Mouse (Mus musculus): Measurements from ENCODE around the gene Oxct2b. TPM values are rescaled to one million over a fixed set of nuclear protein-coding genes. Genes with fewer than 3 reads are reported as not detected.
"Not testable (repeated sequence)": the region's sequence is repeated elsewhere in the genome, so short reads cannot be mapped to it uniquely, and the experiment has no call there.

Oxct2b gene
- polyA plus RNA-seq, 1 experiment from 2014 or later: 0.13 TPM

- Histone ChIP-seq H3K27me3 (ENCODE audit: control insufficient read depth, insufficient read depth, low read length) (no peaks in the 10 kb centered on the region), H3K9ac (ENCODE audit: low read length) (no peak overlapping the region), H3K4me2 (ENCODE audit: low read depth, severe bottlenecking) (no peak overlapping the region), H3K36me3 (ENCODE audit: control insufficient read depth, insufficient read depth, low read length) (no peaks in the 10 kb centered on the region), H3K4me1 (ENCODE audit: control insufficient read depth, insufficient read depth, low read length) (no peaks in the 10 kb centered on the region), H3K9me3 (ENCODE audit: control insufficient read depth, low read length) (no peaks in the 10 kb centered on the region), H3K4me3 (ENCODE audit: low read depth, low read length) (no peak overlapping the region), H3K27ac (replicated peaks; ENCODE audit: low read depth, low read length) (no peak overlapping the region)
- no peak for ATAC-seq (ENCODE audit: insufficient number of reproducible peaks, low FRiP score, low TSS enrichment, low read depth)
- DNase-seq (ENCODE audit: low spot score): no peak
- 69% methylated on average over 2 of the region's 2 CpGs for WGBS
Observed at GRCm38 (mm10) chr4:123155427-123155826, 39.4 kb downstream of the Oxct2b start.

DNA sequence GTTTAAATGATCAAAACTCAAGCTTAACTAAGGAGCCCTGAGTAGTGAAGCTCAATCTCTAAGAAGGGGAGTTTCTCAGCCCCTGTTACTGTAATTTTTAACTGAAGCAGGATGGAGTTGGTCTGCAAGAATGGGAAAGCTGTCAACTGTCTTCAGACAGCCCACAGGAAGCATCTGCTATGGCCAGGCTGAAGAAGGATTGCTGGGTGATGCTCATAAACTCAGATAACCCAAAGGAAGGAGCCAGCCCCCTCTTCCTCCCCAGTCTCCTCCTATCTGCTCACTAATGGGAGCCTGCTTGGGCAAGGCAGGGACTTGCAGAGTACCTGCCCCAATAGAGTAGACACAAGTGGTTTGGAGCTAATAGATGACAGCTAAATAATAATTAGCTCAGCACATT, 39.8 kb downstream of the Oxct2b start:
- no peak for ATAC-seq (ENCODE audit: insufficient number of reproducible peaks, low FRiP score, low TSS enrichment, low read depth)
- Histone ChIP-seq H3K4me3 (ENCODE audit: low read depth, low read length) (no peak overlapping the region), H3K36me3 (ENCODE audit: control insufficient read depth, insufficient read depth, low read length) (no peaks in the 10 kb centered on the region), H3K9me3 (ENCODE audit: control insufficient read depth, low read length) (no peaks in the 10 kb centered on the region), H3K4me2 (ENCODE audit: low read depth, severe bottlenecking) (no peak overlapping the region), H3K27ac (replicated peaks; ENCODE audit: low read depth, low read length) (no peak overlapping the region), H3K4me1 (ENCODE audit: control insufficient read depth, insufficient read depth, low read length) (no peaks in the 10 kb centered on the region), H3K9ac (ENCODE audit: low read length) (no peak overlapping the region), H3K27me3 (ENCODE audit: control insufficient read depth, insufficient read depth, low read length) (no peaks in the 10 kb centered on the region)
- no peak for DNase-seq (ENCODE audit: low spot score)

DNA sequence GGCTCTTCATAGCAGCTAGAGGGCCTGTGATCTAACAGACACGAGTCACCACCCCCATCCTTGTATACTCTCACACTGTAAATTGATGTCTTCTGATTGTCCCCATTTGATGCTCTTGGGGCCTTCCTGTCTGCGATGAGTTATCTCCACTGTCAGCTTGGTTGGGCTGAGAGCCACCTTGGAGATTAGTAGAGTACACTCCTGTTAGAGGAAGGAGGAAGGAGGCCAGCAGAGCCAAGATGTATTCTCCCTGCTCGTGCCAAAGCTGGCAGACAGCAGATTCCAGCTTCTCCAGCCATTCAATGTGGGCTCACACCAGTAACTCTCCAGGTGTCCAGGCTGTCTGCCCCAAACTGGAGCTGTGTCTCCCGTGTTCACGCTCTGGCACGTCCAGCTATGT, 44.5 kb downstream of the Oxct2b start:
- Histone ChIP-seq H3K27me3 (ENCODE audit: control insufficient read depth, insufficient read depth, low read length) (0 out of 2 replicates have a peak, but pooled peaks cover 4% of the 10 kb centered on the region), H3K4me1 (ENCODE audit: control insufficient read depth, insufficient read depth, low read length) (no peaks in the 10 kb centered on the region), H3K4me2 (ENCODE audit: low read depth, severe bottlenecking) (no peak overlapping the region), H3K4me3 (ENCODE audit: low read depth, low read length) (no peak overlapping the region), H3K27ac (replicated peaks; ENCODE audit: low read depth, low read length) (no peak overlapping the region), H3K9ac (ENCODE audit: low read length) (no peak overlapping the region), H3K9me3 (ENCODE audit: control insufficient read depth, low read length) (no peaks in the 10 kb centered on the region), H3K36me3 (ENCODE audit: control insufficient read depth, insufficient read depth, low read length) (no peaks in the 10 kb centered on the region)
- DNase-seq (ENCODE audit: low spot score) (no peak), ATAC-seq (ENCODE audit: insufficient number of reproducible peaks, low FRiP score, low TSS enrichment, low read depth) (no peak)
- 82% methylated on average over 6 of the region's 6 CpGs for WGBS

- not testable (repeated sequence) for H3K4me1 ChIP-seq (ENCODE audit: control insufficient read depth, insufficient read depth, low read length); H3K4me3 ChIP-seq (ENCODE audit: low read depth, low read length); H3K9me3 ChIP-seq (ENCODE audit: control insufficient read depth, low read length); H3K27ac ChIP-seq (replicated peaks; ENCODE audit: low read depth, low read length); H3K9ac ChIP-seq (ENCODE audit: low read length); DNase-seq (ENCODE audit: low spot score); H3K27me3 ChIP-seq (ENCODE audit: control insufficient read depth, insufficient read depth, low read length); H3K36me3 ChIP-seq (ENCODE audit: control insufficient read depth, insufficient read depth, low read length); ATAC-seq (ENCODE audit: insufficient number of reproducible peaks, low FRiP score, low TSS enrichment, low read depth); H3K4me2 ChIP-seq (ENCODE audit: low read depth, severe bottlenecking)
- 73% methylated on average over 3 of the region's 3 CpGs for whole genome bisulfite sequencing
Observed at GRCm38 (mm10) chr4:123161251-123161650, 45.2 kb downstream of the Oxct2b start.

- H3K9me3 ChIP-seq (ENCODE audit: control insufficient read depth, low read length): peaks cover 2% of the 10 kb centered on the region; the same call in 1 of the 2 replicates
- no peaks in the 10 kb centered on the region for H3K4me1 ChIP-seq (ENCODE audit: control insufficient read depth, insufficient read depth, low read length)
- DNase-seq (ENCODE audit: low spot score) (no peak), ATAC-seq (ENCODE audit: insufficient number of reproducible peaks, low FRiP score, low TSS enrichment, low read depth) (no peak)
- H3K9ac ChIP-seq (ENCODE audit: low read length): no peak overlapping the region
- no peak overlapping the region for H3K27ac ChIP-seq (replicated peaks; ENCODE audit: low read depth, low read length)
- H3K27me3 ChIP-seq (ENCODE audit: control insufficient read depth, insufficient read depth, low read length): 0 out of 2 replicates have a peak, but pooled peaks cover 4% of the 10 kb centered on the region
- H3K4me3 ChIP-seq (ENCODE audit: low read depth, low read length): no peak overlapping the region
- H3K36me3 ChIP-seq (ENCODE audit: control insufficient read depth, insufficient read depth, low read length): no peaks in the 10 kb centered on the region
- WGBS: 26% methylated on average over 15 of the region's 15 CpGs
- H3K4me2 ChIP-seq (ENCODE audit: low read depth, severe bottlenecking): 0 out of 2 replicates have a peak overlapping the region, but pooled peaks have one; percentile 10
Observed at GRCm38 (mm10) chr4:123162305-123162917, 46.3 kb downstream of the Oxct2b start.

GRCm38 (mm10) chr4:123164157-123164556, 48.1 kb downstream of the Oxct2b start:
- 83% methylated on average over 15 of the region's 15 CpGs for WGBS
- ATAC-seq (ENCODE audit: insufficient number of reproducible peaks, low FRiP score, low TSS enrichment, low read depth) (no peak), DNase-seq (ENCODE audit: low spot score) (no peak)
- Histone ChIP-seq H3K27me3 (ENCODE audit: control insufficient read depth, insufficient read depth, low read length) (0 out of 2 replicates have a peak, but pooled peaks cover 4% of the 10 kb centered on the region), H3K9me3 (ENCODE audit: control insufficient read depth, low read length) (peaks cover 2% of the 10 kb centered on the region; the same call in 1 of the 2 replicates), H3K27ac (replicated peaks; ENCODE audit: low read depth, low read length) (no peak overlapping the region), H3K4me2 (ENCODE audit: low read depth, severe bottlenecking) (no peak overlapping the region), H3K4me1 (ENCODE audit: control insufficient read depth, insufficient read depth, low read length) (no peaks in the 10 kb centered on the region), H3K4me3 (ENCODE audit: low read depth, low read length) (no peak overlapping the region), H3K9ac (ENCODE audit: low read length) (no peak overlapping the region), H3K36me3 (ENCODE audit: control insufficient read depth, insufficient read depth, low read length) (no peaks in the 10 kb centered on the region)

Other genes starting within 250 kb of the Oxct2b start
- gene Cap1, start 230.2 kb upstream of the Oxct2b start, polyA plus RNA-seq (2014; fragmentation: Nextera tagmentation; extraction: Ambion mirVana): 59.0 and 64.6 TPM in 2 replicates
- gene Mfsd2a, start 155.1 kb upstream of the Oxct2b start, polyA plus RNA-seq (2014; fragmentation: Nextera tagmentation; extraction: Ambion mirVana): 7.5 and 8.7 TPM in 2 replicates
- 32.8 and 39.0 TPM in 2 replicates for gene Mycl, start 120.6 kb upstream of the Oxct2b start, polyA plus RNA-seq (2014; fragmentation: Nextera tagmentation; extraction: Ambion mirVana)
- gene Trit1, start 99.7 kb upstream of the Oxct2b start, polyA plus RNA-seq (2014; fragmentation: Nextera tagmentation; extraction: Ambion mirVana): 16.7 and 21.6 TPM in 2 replicates
- gene Bmp8b, start 11.1 kb upstream of the Oxct2b start, polyA plus RNA-seq (2014; fragmentation: Nextera tagmentation; extraction: Ambion mirVana): 0.16 and 0.17 TPM in 2 replicates
- 125 and 127 TPM in 2 replicates for gene Ppie, start 23.7 kb downstream of the Oxct2b start, polyA plus RNA-seq (2014; fragmentation: Nextera tagmentation; extraction: Ambion mirVana)
- 0.17 and 1.7 TPM in 2 replicates for gene Hpcal4, start 67.0 kb downstream of the Oxct2b start, polyA plus RNA-seq (2014; fragmentation: Nextera tagmentation; extraction: Ambion mirVana)
- gene Nt5c1a, start 85.2 kb downstream of the Oxct2b start, polyA plus RNA-seq (2014; fragmentation: Nextera tagmentation; extraction: Ambion mirVana): not detected in 2 replicates
- 2.4 and 2.7 TPM in 2 replicates for gene Heyl, start 117.3 kb downstream of the Oxct2b start, polyA plus RNA-seq (2014; fragmentation: Nextera tagmentation; extraction: Ambion mirVana)
- 50.5 and 56.2 TPM in 2 replicates for gene Pabpc4, start 146.1 kb downstream of the Oxct2b start, polyA plus RNA-seq (2014; fragmentation: Nextera tagmentation; extraction: Ambion mirVana)
- not detected in 2 replicates for gene Oxct2a, start 207.4 kb downstream of the Oxct2b start, polyA plus RNA-seq (2014; fragmentation: Nextera tagmentation; extraction: Ambion mirVana)
- 0.24 and 0.31 TPM in 2 replicates for gene Bmp8a, start 227.0 kb downstream of the Oxct2b start, polyA plus RNA-seq (2014; fragmentation: Nextera tagmentation; extraction: Ambion mirVana)